Mouse (Mus musculus): Measurements from ENCODE around the gene Aff1. TPM values are rescaled to one million over a fixed set of nuclear protein-coding genes. Genes with fewer than 3 reads are reported as not detected.

The Aff1 gene
- polyA plus RNA-seq, 2 experiments = 7.0 to 17.1 TPM

GRCm38 (mm10) chr5:103671858-103672257 lies 20.3 kb upstream of the Aff1 start:
- DNase-seq (ENCODE audit: low read depth in 3 of 3, low spot score in 3 of 3) (no peak), ATAC-seq (ENCODE audit: insufficient read depth) (no peak)
- no peaks in the 10 kb centered on the region for H3K27me3 ChIP-seq (ENCODE audit: control insufficient read depth, insufficient read depth, low read length)
- 53% methylated on average over 3 of the region's 3 CpGs for WGBS (ENCODE audit: insufficient replicate concordance)
- no peaks in the 10 kb centered on the region for H3K9me3 ChIP-seq (ENCODE audit: control insufficient read depth, low read length)
- no peak overlapping the region for H3K4me3 ChIP-seq (ENCODE audit: insufficient read depth in 1 of 2, low read depth in 2 of 2, low read length in 2 of 2)
- TF ChIP-seq EP300 (IDR thresholded peaks at IDR 0.05; ENCODE audit: low read depth) (no peak), CTCF (IDR thresholded peaks at IDR 0.05; ENCODE audit: low read depth) (no peak)
- no peak overlapping the region for H3K27ac ChIP-seq
- H3K4me2 ChIP-seq (ENCODE audit: low read depth) = no peak overlapping the region
- H3K36me3 ChIP-seq (replicated peaks; ENCODE audit: control insufficient read depth, insufficient read depth, low read depth) = no peaks in the 10 kb centered on the region
- no peak overlapping the region for H3K9ac ChIP-seq (replicated peaks)
- H3K4me1 ChIP-seq (replicated peaks; ENCODE audit: control insufficient read depth in 2 of 2, insufficient read depth in 2 of 2, low read length in 1 of 2) = no peaks in the 10 kb centered on the region

GRCm38 (mm10) chr5:103673611-103674010 lies 18.6 kb upstream of the Aff1 start:
- Histone ChIP-seq H3K4me2 (ENCODE audit: low read depth) (no peak overlapping the region), H3K4me1 (replicated peaks; ENCODE audit: control insufficient read depth in 2 of 2, insufficient read depth in 2 of 2, low read length in 1 of 2) (no peaks in the 10 kb centered on the region), H3K36me3 (replicated peaks; ENCODE audit: control insufficient read depth, insufficient read depth, low read depth) (no peaks in the 10 kb centered on the region), H3K9ac (replicated peaks) (no peak overlapping the region), H3K27me3 (ENCODE audit: control insufficient read depth, insufficient read depth, low read length) (no peaks in the 10 kb centered on the region), H3K4me3 (ENCODE audit: insufficient read depth in 1 of 2, low read depth in 2 of 2, low read length in 2 of 2) (no peak overlapping the region), H3K9me3 (ENCODE audit: control insufficient read depth, low read length) (no peaks in the 10 kb centered on the region), H3K27ac (no peak overlapping the region)
- 58% methylated on average over 4 of the region's 4 CpGs for WGBS (ENCODE audit: insufficient replicate concordance)
- TF ChIP-seq CTCF (IDR thresholded peaks at IDR 0.05; ENCODE audit: low read depth) = no peak
- no peak for TF ChIP-seq EP300 (IDR thresholded peaks at IDR 0.05; ENCODE audit: low read depth)
- ATAC-seq (ENCODE audit: insufficient read depth) (no peak), DNase-seq (ENCODE audit: low read depth in 3 of 3, low spot score in 3 of 3) (no peak)

DNA sequence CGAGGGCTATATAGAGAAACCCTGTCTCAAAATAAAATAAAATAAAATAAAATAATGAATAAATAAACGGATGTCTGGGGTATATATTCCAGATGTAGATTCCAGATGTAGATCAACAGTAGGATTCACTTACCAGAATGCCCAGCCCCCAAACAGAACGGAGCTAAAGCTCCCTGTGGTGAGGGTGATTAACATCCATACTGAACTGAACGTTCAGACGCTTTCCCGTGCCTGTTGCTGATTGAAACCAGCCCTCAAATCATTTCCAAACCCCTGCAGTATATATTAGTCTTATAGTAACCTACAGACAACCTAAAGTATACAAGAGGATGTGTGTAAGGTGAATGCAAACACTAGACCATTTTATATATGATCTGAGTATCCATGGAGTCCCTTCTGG lies 17.7 kb upstream of the Aff1 start:
- ATAC-seq (ENCODE audit: insufficient read depth) = no peak
- TF ChIP-seq EP300 (IDR thresholded peaks at IDR 0.05; ENCODE audit: low read depth) (no peak), CTCF (IDR thresholded peaks at IDR 0.05; ENCODE audit: low read depth) (no peak)
- no peak overlapping the region for H3K9ac ChIP-seq (replicated peaks)
- H3K4me3 ChIP-seq (ENCODE audit: insufficient read depth in 1 of 2, low read depth in 2 of 2, low read length in 2 of 2) = no peak overlapping the region
- H3K27me3 ChIP-seq (ENCODE audit: control insufficient read depth, insufficient read depth, low read length) = no peaks in the 10 kb centered on the region
- 58% methylated on average over 6 of the region's 6 CpGs for WGBS (ENCODE audit: insufficient replicate concordance)
- no peaks in the 10 kb centered on the region for H3K4me1 ChIP-seq (replicated peaks; ENCODE audit: control insufficient read depth in 2 of 2, insufficient read depth in 2 of 2, low read length in 1 of 2)
- no peak for DNase-seq (ENCODE audit: low read depth in 3 of 3, low spot score in 3 of 3)
- H3K27ac ChIP-seq = no peak overlapping the region
- no peaks in the 10 kb centered on the region for H3K9me3 ChIP-seq (ENCODE audit: control insufficient read depth, low read length)
- H3K36me3 ChIP-seq (replicated peaks; ENCODE audit: control insufficient read depth, insufficient read depth, low read depth) = no peaks in the 10 kb centered on the region
- H3K4me2 ChIP-seq (ENCODE audit: low read depth) = no peak overlapping the region

DNA sequence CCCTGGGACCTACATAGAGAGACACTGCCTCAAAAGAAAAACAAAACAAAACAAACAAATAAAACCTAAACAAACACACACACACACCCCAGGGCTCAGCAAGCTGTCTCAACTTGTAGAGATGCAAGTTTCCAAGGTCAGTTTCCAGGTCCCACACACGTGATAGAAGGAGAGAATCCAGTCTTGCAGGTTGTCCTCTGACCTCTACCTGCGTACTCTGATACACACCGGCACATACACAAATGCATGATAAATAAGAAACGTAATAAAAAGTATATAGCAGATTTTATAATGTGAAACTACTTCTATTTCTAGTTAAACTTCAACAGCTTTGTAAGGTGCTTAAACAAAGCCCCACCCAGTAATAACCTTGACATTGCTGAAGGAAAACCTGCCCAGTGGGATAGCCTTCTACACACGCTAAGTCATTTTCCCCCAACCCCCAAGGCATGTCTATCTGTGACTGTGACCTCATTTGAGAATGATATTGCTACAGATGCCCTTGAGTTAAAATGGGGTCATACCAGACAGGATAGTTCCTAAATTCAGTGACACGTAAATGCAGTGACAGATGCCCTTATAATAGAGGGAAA lies 15.8 kb upstream of the Aff1 start:
- H3K9ac ChIP-seq (replicated peaks) = no peak overlapping the region
- no peaks in the 10 kb centered on the region for H3K27me3 ChIP-seq (ENCODE audit: control insufficient read depth, insufficient read depth, low read length)
- no peak overlapping the region for H3K27ac ChIP-seq
- 65% methylated on average over 6 of the region's 6 CpGs for WGBS (ENCODE audit: insufficient replicate concordance)
- no peak overlapping the region for H3K4me3 ChIP-seq (ENCODE audit: insufficient read depth in 1 of 2, low read depth in 2 of 2, low read length in 2 of 2)
- no peaks in the 10 kb centered on the region for H3K9me3 ChIP-seq (ENCODE audit: control insufficient read depth, low read length)
- no peaks in the 10 kb centered on the region for H3K4me1 ChIP-seq (replicated peaks; ENCODE audit: control insufficient read depth in 2 of 2, insufficient read depth in 2 of 2, low read length in 1 of 2)
- no peaks in the 10 kb centered on the region for H3K36me3 ChIP-seq (replicated peaks; ENCODE audit: control insufficient read depth, insufficient read depth, low read depth)
- no peak for TF ChIP-seq EP300 (IDR thresholded peaks at IDR 0.05; ENCODE audit: low read depth)
- no peak for TF ChIP-seq CTCF (IDR thresholded peaks at IDR 0.05; ENCODE audit: low read depth)
- DNase-seq (ENCODE audit: low read depth in 3 of 3, low spot score in 3 of 3) (no peak), ATAC-seq (ENCODE audit: insufficient read depth) (no peak)
- no peak overlapping the region for H3K4me2 ChIP-seq (ENCODE audit: low read depth)

DNA sequence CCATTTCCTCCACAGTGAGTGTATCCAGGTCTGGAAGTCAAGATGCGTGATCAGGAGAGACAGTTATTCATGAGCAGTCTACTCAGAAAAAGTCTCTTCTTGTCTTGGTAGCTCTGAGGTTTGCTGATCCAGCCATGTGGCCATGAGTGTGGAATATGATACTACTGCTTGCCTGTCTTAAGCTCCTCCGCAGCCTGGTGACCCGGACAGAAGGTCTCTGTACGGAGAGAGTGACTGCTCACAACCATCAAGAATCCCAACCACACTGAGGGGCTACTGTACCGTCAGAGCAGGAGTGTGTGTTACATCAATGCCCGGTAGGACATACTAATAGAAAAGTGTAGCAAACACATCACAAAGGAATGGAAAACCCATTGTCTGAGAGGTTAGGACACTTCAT lies 14.3 kb upstream of the Aff1 start:
- Histone ChIP-seq H3K4me1 (replicated peaks; ENCODE audit: control insufficient read depth in 2 of 2, insufficient read depth in 2 of 2, low read length in 1 of 2) (no peaks in the 10 kb centered on the region), H3K4me2 (ENCODE audit: low read depth) (no peak overlapping the region), H3K36me3 (replicated peaks; ENCODE audit: control insufficient read depth, insufficient read depth, low read depth) (no peaks in the 10 kb centered on the region), H3K9me3 (ENCODE audit: control insufficient read depth, low read length) (no peaks in the 10 kb centered on the region), H3K27me3 (ENCODE audit: control insufficient read depth, insufficient read depth, low read length) (no peaks in the 10 kb centered on the region), H3K4me3 (ENCODE audit: insufficient read depth in 1 of 2, low read depth in 2 of 2, low read length in 2 of 2) (no peak overlapping the region), H3K9ac (replicated peaks) (no peak overlapping the region), H3K27ac (no peak overlapping the region)
- 75% methylated on average over 6 of the region's 6 CpGs for WGBS (ENCODE audit: insufficient replicate concordance)
- ATAC-seq (ENCODE audit: insufficient read depth) = no peak
- no peak for TF ChIP-seq EP300 (IDR thresholded peaks at IDR 0.05; ENCODE audit: low read depth)
- no peak for TF ChIP-seq CTCF (IDR thresholded peaks at IDR 0.05; ENCODE audit: low read depth)
- DNase-seq (ENCODE audit: low read depth in 3 of 3, low spot score in 3 of 3) = no peak

Measured in liver, embryonic 14.5 days (tissue).